Mouse (Mus musculus): Measurements from ENCODE around the gene Rhoj. TPM values are rescaled to one million over a fixed set of nuclear protein-coding genes. Genes with fewer than 3 reads are reported as not detected.
A peak's percentile ranks its signal among the peaks of the same experiment; 100 is the strongest.
"Not testable (repeated sequence)": the region's sequence is repeated elsewhere in the genome, so short reads cannot be mapped to it uniquely, and the experiment has no call there.

Rhoj gene
- polyA plus RNA-seq, 1 experiment from 2014 or later: 85.4 TPM

GRCm38 (mm10) chr12:75424359-75424758 is 116.2 kb downstream of the Rhoj start:
- H3K4me2 ChIP-seq (ENCODE audit: low read depth, low read length): no peak overlapping the region
- DNase-seq (ENCODE audit: low spot score) (peak; percentile 49), ATAC-seq (ENCODE audit: low read depth) (peak; percentile 37; the same call in 1 of the 2 replicates)
- H3K27ac ChIP-seq (replicated peaks; ENCODE audit: low read depth, low read length): no peak overlapping the region
- WGBS: 56% methylated on average over 7 of the region's 7 CpGs
- H3K4me1 ChIP-seq (ENCODE audit: control insufficient read depth, insufficient read depth, low read length): no peaks in the 10 kb centered on the region
- no peak overlapping the region for H3K4me3 ChIP-seq (ENCODE audit: low read depth, low read length)
- H3K9me3 ChIP-seq (ENCODE audit: control insufficient read depth, low read length): no peaks in the 10 kb centered on the region
- no peaks in the 10 kb centered on the region for H3K27me3 ChIP-seq (replicated peaks; ENCODE audit: control insufficient read depth, insufficient read depth, low read length)
- no peak overlapping the region for H3K9ac ChIP-seq (ENCODE audit: low read depth, low read length)
- no peaks in the 10 kb centered on the region for H3K36me3 ChIP-seq (ENCODE audit: control insufficient read depth, insufficient read depth, low read length)

GRCm38 (mm10) chr12:75424817-75425216 is 116.7 kb downstream of the Rhoj start:
- Histone ChIP-seq H3K4me1 (ENCODE audit: control insufficient read depth, insufficient read depth, low read length) (no peaks in the 10 kb centered on the region), H3K27ac (replicated peaks; ENCODE audit: low read depth, low read length) (no peak overlapping the region), H3K36me3 (ENCODE audit: control insufficient read depth, insufficient read depth, low read length) (no peaks in the 10 kb centered on the region), H3K4me3 (ENCODE audit: low read depth, low read length) (no peak overlapping the region), H3K4me2 (ENCODE audit: low read depth, low read length) (no peak overlapping the region), H3K27me3 (replicated peaks; ENCODE audit: control insufficient read depth, insufficient read depth, low read length) (no peaks in the 10 kb centered on the region), H3K9ac (ENCODE audit: low read depth, low read length) (no peak overlapping the region), H3K9me3 (ENCODE audit: control insufficient read depth, low read length) (no peaks in the 10 kb centered on the region)
- no peak for DNase-seq (ENCODE audit: low spot score)
- WGBS: 90% methylated on average over 4 of the region's 4 CpGs
- no peak for ATAC-seq (ENCODE audit: low read depth)

DNA sequence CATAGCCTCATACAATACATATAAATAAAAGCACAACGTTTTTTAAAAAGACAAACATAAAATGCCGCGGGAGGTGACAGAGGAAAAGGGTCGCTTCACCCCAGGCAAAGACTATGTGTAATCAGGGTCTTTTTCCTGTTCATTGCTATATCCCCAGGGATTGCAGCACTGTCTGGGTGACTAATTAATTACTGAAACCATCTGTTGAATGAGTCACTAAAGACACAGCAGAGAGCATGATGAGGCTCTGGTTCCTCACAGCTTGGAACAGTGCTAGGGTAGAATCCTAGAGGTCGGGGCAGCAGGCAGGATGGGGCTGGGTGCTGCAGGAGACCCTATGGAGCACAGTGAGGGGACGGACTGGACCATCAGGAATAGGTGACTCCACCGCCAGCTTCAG is 117.8 kb downstream of the Rhoj start:
- DNase-seq (ENCODE audit: low spot score) (no peak), ATAC-seq (ENCODE audit: low read depth) (no peak)
- WGBS: 79% methylated on average over 7 of the region's 7 CpGs
- Histone ChIP-seq H3K27ac (replicated peaks; ENCODE audit: low read depth, low read length) (no peak overlapping the region), H3K9ac (ENCODE audit: low read depth, low read length) (no peak overlapping the region), H3K4me3 (ENCODE audit: low read depth, low read length) (no peak overlapping the region), H3K36me3 (ENCODE audit: control insufficient read depth, insufficient read depth, low read length) (no peaks in the 10 kb centered on the region), H3K4me2 (ENCODE audit: low read depth, low read length) (no peak overlapping the region), H3K9me3 (ENCODE audit: control insufficient read depth, low read length) (no peaks in the 10 kb centered on the region), H3K27me3 (replicated peaks; ENCODE audit: control insufficient read depth, insufficient read depth, low read length) (no peaks in the 10 kb centered on the region), H3K4me1 (ENCODE audit: control insufficient read depth, insufficient read depth, low read length) (no peaks in the 10 kb centered on the region)

GRCm38 (mm10) chr12:75428719-75429118 is 120.6 kb downstream of the Rhoj start:
- Histone ChIP-seq H3K9me3 (ENCODE audit: control insufficient read depth, low read length) (0 out of 2 replicates have a peak, but pooled peaks cover 5% of the 10 kb centered on the region), H3K4me3 (ENCODE audit: low read depth, low read length) (no peak overlapping the region), H3K9ac (ENCODE audit: low read depth, low read length) (no peak overlapping the region), H3K27me3 (replicated peaks; ENCODE audit: control insufficient read depth, insufficient read depth, low read length) (no peaks in the 10 kb centered on the region), H3K36me3 (ENCODE audit: control insufficient read depth, insufficient read depth, low read length) (no peaks in the 10 kb centered on the region), H3K27ac (replicated peaks; ENCODE audit: low read depth, low read length) (no peak overlapping the region), H3K4me2 (ENCODE audit: low read depth, low read length) (no peak overlapping the region), H3K4me1 (ENCODE audit: control insufficient read depth, insufficient read depth, low read length) (no peaks in the 10 kb centered on the region)
- no peak for DNase-seq (ENCODE audit: low spot score)
- 69% methylated on average over 6 of the region's 6 CpGs for WGBS
- no peak for ATAC-seq (ENCODE audit: low read depth)

DNA sequence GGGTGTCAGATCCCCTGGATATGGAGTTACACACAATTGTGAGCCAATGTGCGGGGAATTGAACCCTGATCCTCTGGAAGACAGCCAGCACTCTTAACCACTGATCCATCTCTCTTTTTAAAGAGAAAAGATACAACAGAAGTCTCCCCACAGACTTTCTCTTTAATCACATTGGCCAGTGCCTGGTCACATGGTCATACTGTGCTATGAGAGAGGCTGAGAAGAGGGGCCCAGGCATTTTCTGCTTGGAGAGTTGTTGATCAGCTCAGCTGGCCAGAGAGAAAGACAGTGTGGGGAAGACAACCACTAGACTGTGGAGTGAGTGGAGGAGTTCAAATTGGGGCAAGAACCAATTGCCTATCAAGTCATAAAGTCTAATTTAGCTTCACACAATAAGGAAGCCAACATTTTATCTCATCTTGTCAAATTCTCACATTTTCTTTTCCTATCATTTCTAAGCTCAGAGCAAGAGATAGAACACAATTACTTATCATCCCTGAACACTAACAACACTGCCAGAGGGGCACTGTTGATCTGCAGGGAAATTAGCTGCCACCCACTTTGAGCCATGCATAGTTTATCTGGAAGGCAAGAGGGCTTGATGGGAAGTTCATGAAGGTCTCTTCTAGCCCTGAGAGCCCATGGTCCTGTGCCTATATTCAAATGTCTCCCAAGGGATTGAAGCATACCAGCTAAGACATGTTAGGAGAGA is 121.7 kb downstream of the Rhoj start:
- H3K4me1 ChIP-seq (ENCODE audit: control insufficient read depth, insufficient read depth, low read length): no peaks in the 10 kb centered on the region
- H3K4me2 ChIP-seq (ENCODE audit: low read depth, low read length): no peak overlapping the region
- H3K27me3 ChIP-seq (replicated peaks; ENCODE audit: control insufficient read depth, insufficient read depth, low read length): no peaks in the 10 kb centered on the region
- WGBS: 71% methylated on average over 1 of the region's 1 CpGs
- DNase-seq (ENCODE audit: low spot score): no peak
- no peaks in the 10 kb centered on the region for H3K36me3 ChIP-seq (ENCODE audit: control insufficient read depth, insufficient read depth, low read length)
- ATAC-seq (ENCODE audit: low read depth): no peak
- H3K9me3 ChIP-seq (ENCODE audit: control insufficient read depth, low read length): 0 out of 2 replicates have a peak, but pooled peaks cover 5% of the 10 kb centered on the region
- no peak overlapping the region for H3K27ac ChIP-seq (replicated peaks; ENCODE audit: low read depth, low read length)
- H3K9ac ChIP-seq (ENCODE audit: low read depth, low read length): no peak overlapping the region
- H3K4me3 ChIP-seq (ENCODE audit: low read depth, low read length): no peak overlapping the region

- H3K9me3 ChIP-seq (ENCODE audit: control insufficient read depth, low read length): not testable (repeated sequence)
Observed at GRCm38 (mm10) chr12:75432400-75432799, 124.3 kb downstream of the Rhoj start.

GRCm38 (mm10) chr12:75446245-75446644 is 138.1 kb downstream of the Rhoj start:
- 83% methylated on average over 7 of the region's 7 CpGs for WGBS
- H3K9ac ChIP-seq (ENCODE audit: low read depth, low read length): no peak overlapping the region
- DNase-seq (ENCODE audit: low spot score) (no peak), ATAC-seq (ENCODE audit: low read depth) (no peak)
- H3K4me3 ChIP-seq (ENCODE audit: low read depth, low read length): no peak overlapping the region
- H3K4me2 ChIP-seq (ENCODE audit: low read depth, low read length): no peak overlapping the region
- H3K27ac ChIP-seq (replicated peaks; ENCODE audit: low read depth, low read length): no peak overlapping the region
- peaks cover 13% of the 10 kb centered on the region; the same call in 1 of the 2 replicates for H3K36me3 ChIP-seq (ENCODE audit: control insufficient read depth, insufficient read depth, low read length)
- no peaks in the 10 kb centered on the region for H3K9me3 ChIP-seq (ENCODE audit: control insufficient read depth, low read length)
- H3K27me3 ChIP-seq (replicated peaks; ENCODE audit: control insufficient read depth, insufficient read depth, low read length): no peaks in the 10 kb centered on the region
- no peaks in the 10 kb centered on the region for H3K4me1 ChIP-seq (ENCODE audit: control insufficient read depth, insufficient read depth, low read length)

More at GRCm38 (mm10) chr12:75432400-75432799, 124.3 kb downstream of the Rhoj start:
- ATAC-seq (ENCODE audit: low read depth); H3K27ac ChIP-seq (replicated peaks; ENCODE audit: low read depth, low read length); H3K36me3 ChIP-seq (ENCODE audit: control insufficient read depth, insufficient read depth, low read length); H3K9ac ChIP-seq (ENCODE audit: low read depth, low read length); H3K27me3 ChIP-seq (replicated peaks; ENCODE audit: control insufficient read depth, insufficient read depth, low read length); H3K4me1 ChIP-seq (ENCODE audit: control insufficient read depth, insufficient read depth, low read length); DNase-seq (ENCODE audit: low spot score); H3K4me3 ChIP-seq (ENCODE audit: low read depth, low read length); H3K4me2 ChIP-seq (ENCODE audit: low read depth, low read length): not testable (repeated sequence)
- 84% methylated on average over 6 of the region's 6 CpGs for WGBS

DNA sequence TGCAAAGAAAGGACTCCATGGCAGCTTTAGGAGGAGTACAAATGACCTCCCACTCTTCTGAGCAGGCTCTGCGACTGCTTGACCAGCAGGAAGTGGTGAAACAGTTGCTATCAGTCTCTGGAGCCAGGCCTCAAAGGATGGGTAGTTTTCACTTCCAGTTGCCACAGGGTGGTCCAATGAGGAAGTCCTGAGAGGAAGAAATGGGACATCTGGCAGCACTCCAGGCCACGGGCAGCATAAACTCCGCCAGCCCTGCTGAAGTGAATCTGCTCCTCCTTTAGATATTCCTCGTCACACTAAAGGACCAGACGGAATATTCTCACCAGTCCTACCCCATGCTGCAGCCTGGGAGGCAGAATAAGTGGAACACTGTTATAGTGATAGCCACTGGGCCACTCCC is 140.8 kb downstream of the Rhoj start:
- peaks cover 31% of the 10 kb centered on the region for H3K36me3 ChIP-seq (ENCODE audit: control insufficient read depth, insufficient read depth, low read length)
- H3K4me1 ChIP-seq (ENCODE audit: control insufficient read depth, insufficient read depth, low read length): no peaks in the 10 kb centered on the region
- no peak overlapping the region for H3K9ac ChIP-seq (ENCODE audit: low read depth, low read length)
- ATAC-seq (ENCODE audit: low read depth): no peak
- H3K4me3 ChIP-seq (ENCODE audit: low read depth, low read length): no peak overlapping the region
- H3K4me2 ChIP-seq (ENCODE audit: low read depth, low read length): no peak overlapping the region
- H3K27me3 ChIP-seq (replicated peaks; ENCODE audit: control insufficient read depth, insufficient read depth, low read length): no peaks in the 10 kb centered on the region
- no peaks in the 10 kb centered on the region for H3K9me3 ChIP-seq (ENCODE audit: control insufficient read depth, low read length)
- H3K27ac ChIP-seq (replicated peaks; ENCODE audit: low read depth, low read length): no peak overlapping the region
- 76% methylated on average over 5 of the region's 5 CpGs for WGBS
- no peak for DNase-seq (ENCODE audit: low spot score)

- DNase-seq (ENCODE audit: low spot score): peak; percentile 11
- no peak for ATAC-seq (ENCODE audit: low read depth)
- Histone ChIP-seq H3K4me1 (ENCODE audit: control insufficient read depth, insufficient read depth, low read length) (no peaks in the 10 kb centered on the region), H3K4me2 (ENCODE audit: low read depth, low read length) (no peak overlapping the region), H3K9me3 (ENCODE audit: control insufficient read depth, low read length) (no peaks in the 10 kb centered on the region), H3K27ac (replicated peaks; ENCODE audit: low read depth, low read length) (no peak overlapping the region), H3K9ac (ENCODE audit: low read depth, low read length) (no peak overlapping the region), H3K27me3 (replicated peaks; ENCODE audit: control insufficient read depth, insufficient read depth, low read length) (no peaks in the 10 kb centered on the region), H3K36me3 (ENCODE audit: control insufficient read depth, insufficient read depth, low read length) (peaks cover 31% of the 10 kb centered on the region), H3K4me3 (ENCODE audit: low read depth, low read length) (no peak overlapping the region)
- 49% methylated on average over 6 of the region's 6 CpGs for WGBS
Observed at GRCm38 (mm10) chr12:75449475-75449966, 141.4 kb downstream of the Rhoj start.
